In the genomic region with DNA sequence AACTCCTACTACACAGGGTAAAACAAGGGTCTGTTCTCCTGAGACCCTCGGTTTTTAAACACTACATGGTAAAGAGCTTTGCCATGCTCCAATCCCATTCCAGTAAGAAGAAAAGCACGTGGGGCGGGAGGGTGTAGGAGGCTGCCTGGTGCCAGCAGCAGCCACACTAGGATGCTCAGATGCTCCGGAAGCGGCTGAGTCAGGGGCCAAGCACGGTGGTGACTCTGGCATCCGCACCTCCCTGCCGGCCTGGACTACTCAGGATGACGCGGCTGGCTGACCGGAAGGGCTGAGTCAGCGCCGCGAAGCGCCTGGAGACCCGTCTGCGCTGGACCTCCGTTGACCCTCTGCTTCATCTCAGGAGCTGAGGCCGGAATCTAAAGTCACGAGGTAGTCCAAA, we compare ENCODE assay signal across 7 mouse cellular contexts. TPM values are rescaled to one million over a fixed set of nuclear protein-coding genes. Genes with fewer than 3 reads are reported as not detected.
DNase-seq lines count a peak whose midpoint lies in the region; ATAC-seq and TF ChIP-seq lines count a peak whose summit lies in the region.

No protein-coding gene starts in this region.

- peak overlapping the region; percentile 7; the same call in 1 of the 2 replicates for H3K4me3 ChIP-seq in cortical plate, adult 2 months (ENCODE audit: insufficient read depth, low read length)
- no peak overlapping the region; the same call in 1 of the 2 replicates for H3K4me3 ChIP-seq in intestine, embryonic 16.5 days (ENCODE audit: low read length)
- H3K4me3 ChIP-seq in limb, embryonic 15.5 days = 0 out of 2 replicates have a peak overlapping the region, but pooled peaks have one; percentile 7
- H3K4me3 ChIP-seq in midbrain, embryonic 15.5 days = peak overlapping the region; percentile 20

- TF ChIP-seq POLR2A in cortical plate, adult 2 months (IDR thresholded peaks at IDR 0.05; ENCODE audit: extremely low read depth, insufficient read depth, low read length) = no peak

- H3K9ac ChIP-seq in intestine, embryonic 16.5 days (ENCODE audit: low read depth, low read length) = peak overlapping the region; percentile 32; the same call in 1 of the 2 replicates
- no peak overlapping the region for H3K9ac ChIP-seq in limb, embryonic 15.5 days
- peak overlapping the region; percentile 12; the same call in 1 of the 2 replicates for H3K9ac ChIP-seq in midbrain, embryonic 15.5 days

- no peaks in the 10 kb centered on the region for H3K9me3 ChIP-seq in intestine, embryonic 16.5 days (ENCODE audit: control insufficient read depth, low read length)
- H3K9me3 ChIP-seq in limb, embryonic 15.5 days = no peaks in the 10 kb centered on the region
- no peaks in the 10 kb centered on the region for H3K9me3 ChIP-seq in midbrain, embryonic 15.5 days

- ATAC-seq in intestine, embryonic 16.5 days = peak; percentile 56
- no peak for ATAC-seq in limb, embryonic 15.5 days (ENCODE audit: insufficient number of reproducible peaks, low FRiP score, low TSS enrichment, low read depth)
- ATAC-seq in midbrain, embryonic 15.5 days (replicated peaks) = 0 out of 2 replicates have a peak, but pooled peaks have one; percentile 37

- peak; percentile 83 for DNase-seq in adrenal gland, postnatal 14 days
- DNase-seq in gastrocnemius, postnatal 4 days (ENCODE audit: low spot score in 2 of 2) = peak; percentile 19 to 30
- DNase-seq in urinary bladder, adult 18-20 months (ENCODE audit: low spot score in 2 of 2) = peak; percentile 24 to 30

- no peaks in the 10 kb centered on the region; the same call in 1 of the 2 replicates for H3K4me1 ChIP-seq in cortical plate, adult 2 months (ENCODE audit: control insufficient read depth, insufficient read depth, low read length)
- peaks cover 5% of the 10 kb centered on the region; the same call in 1 of the 2 replicates for H3K4me1 ChIP-seq in intestine, embryonic 16.5 days (ENCODE audit: control insufficient read depth, insufficient read depth, low read length)
- H3K4me1 ChIP-seq in limb, embryonic 15.5 days = 0 out of 2 replicates have a peak, but pooled peaks cover 2% of the 10 kb centered on the region
- peaks cover 6% of the 10 kb centered on the region; the same call in 1 of the 2 replicates for H3K4me1 ChIP-seq in midbrain, embryonic 15.5 days

- TF ChIP-seq CTCF in cortical plate, adult 2 months (IDR thresholded peaks at IDR 0.05; ENCODE audit: extremely low read depth, insufficient read depth, low read length) = no peak

- H3K27me3 ChIP-seq in intestine, embryonic 16.5 days (replicated peaks; ENCODE audit: control insufficient read depth, insufficient read depth, low read length) = no peaks in the 10 kb centered on the region
- no peaks in the 10 kb centered on the region for H3K27me3 ChIP-seq in limb, embryonic 15.5 days
- H3K27me3 ChIP-seq in midbrain, embryonic 15.5 days (replicated peaks) = no peaks in the 10 kb centered on the region

- WGBS in intestine, embryonic 16.5 days = 12% methylated on average over 20 of the region's 20 CpGs
- 16% methylated on average over 20 of the region's 20 CpGs for WGBS in limb, embryonic 15.5 days
- WGBS in midbrain, embryonic 15.5 days = 16% methylated on average over 20 of the region's 20 CpGs

- no peak overlapping the region for H3K27ac ChIP-seq in cortical plate, adult 2 months (ENCODE audit: insufficient read depth, low read length)
- H3K27ac ChIP-seq in intestine, embryonic 16.5 days (ENCODE audit: low read length) = no peak overlapping the region
- no peak overlapping the region for H3K27ac ChIP-seq in limb, embryonic 15.5 days
- no peak overlapping the region for H3K27ac ChIP-seq in midbrain, embryonic 15.5 days

- peak overlapping the region; percentile 26 for H3K4me2 ChIP-seq in intestine, embryonic 16.5 days (ENCODE audit: low read depth, low read length)
- peak overlapping the region; percentile 25; the same call in 1 of the 2 replicates for H3K4me2 ChIP-seq in limb, embryonic 15.5 days
- H3K4me2 ChIP-seq in midbrain, embryonic 15.5 days = peak overlapping the region; percentile 44

- no peaks in the 10 kb centered on the region for H3K36me3 ChIP-seq in intestine, embryonic 16.5 days (ENCODE audit: control insufficient read depth, insufficient read depth, low read length)
- no peaks in the 10 kb centered on the region for H3K36me3 ChIP-seq in limb, embryonic 15.5 days
- H3K36me3 ChIP-seq in midbrain, embryonic 15.5 days (replicated peaks) = no peaks in the 10 kb centered on the region

RNA-seq across cellular contexts. Expression of a gene that starts 15.1 kb away (rescaled TPM):
- total RNA-seq in adrenal gland, postnatal 14 days (2021) = 95.0 and 96.7 TPM in 2 replicates
- polyA plus RNA-seq in cortical plate, adult 2 months (2012; rRNA removed) = 44.7 and 45.4 TPM in 2 replicates
- 10 to 100 TPM; 88.4 to 88.6 TPM for total RNA-seq in gastrocnemius, postnatal 4 days (2021)
- 38.9 and 39.1 TPM in 2 replicates for polyA plus RNA-seq in intestine, embryonic 16.5 days (2015; fragmentation: Nextera tagmentation; extraction: Ambion mirVana)
- 35.1 and 42.8 TPM in 2 replicates for polyA plus RNA-seq in limb, embryonic 15.5 days (2015; fragmentation: Nextera tagmentation; extraction: Ambion mirVana)
- 40.3 and 43.1 TPM in 2 replicates for polyA plus RNA-seq in midbrain, embryonic 15.5 days (2015; fragmentation: Nextera tagmentation; extraction: Ambion mirVana)

RNA-seq across cellular contexts. Expression of a gene that starts 16.2 kb away (rescaled TPM):
- 37.5 and 46.1 TPM in 2 replicates for total RNA-seq in adrenal gland, postnatal 14 days (2021)
- 39.0 TPM in 2 replicates for polyA plus RNA-seq in cortical plate, adult 2 months (2012; rRNA removed)
- 10 to 100 TPM; 41.3 to 46.5 TPM for total RNA-seq in gastrocnemius, postnatal 4 days (2021)
- polyA plus RNA-seq in intestine, embryonic 16.5 days (2015; fragmentation: Nextera tagmentation; extraction: Ambion mirVana) = 88.6 and 98.5 TPM in 2 replicates
- polyA plus RNA-seq in limb, embryonic 15.5 days (2015; fragmentation: Nextera tagmentation; extraction: Ambion mirVana) = 69.8 and 71.6 TPM in 2 replicates
- 58.1 and 63.1 TPM in 2 replicates for polyA plus RNA-seq in midbrain, embryonic 15.5 days (2015; fragmentation: Nextera tagmentation; extraction: Ambion mirVana)

RNA-seq across cellular contexts. Expression of a gene that starts 42.7 kb away (rescaled TPM):
- 128 and 133 TPM in 2 replicates for total RNA-seq in adrenal gland, postnatal 14 days (2021)
- polyA plus RNA-seq in cortical plate, adult 2 months (2012; rRNA removed) = 214 and 216 TPM in 2 replicates
- 100 to 1,000 TPM; 113 to 127 TPM for total RNA-seq in gastrocnemius, postnatal 4 days (2021)
- polyA plus RNA-seq in intestine, embryonic 16.5 days (2015; fragmentation: Nextera tagmentation; extraction: Ambion mirVana) = 16.3 and 18.0 TPM in 2 replicates
- polyA plus RNA-seq in limb, embryonic 15.5 days (2015; fragmentation: Nextera tagmentation; extraction: Ambion mirVana) = 31.9 and 34.7 TPM in 2 replicates
- polyA plus RNA-seq in midbrain, embryonic 15.5 days (2015; fragmentation: Nextera tagmentation; extraction: Ambion mirVana) = 41.7 and 46.2 TPM in 2 replicates

RNA-seq across cellular contexts. Expression of a gene that starts 58.0 kb away (rescaled TPM):
- 10.9 and 15.4 TPM in 2 replicates for total RNA-seq in adrenal gland, postnatal 14 days (2021)
- 10.1 and 12.9 TPM in 2 replicates for polyA plus RNA-seq in cortical plate, adult 2 months (2012; rRNA removed)
- total RNA-seq in gastrocnemius, postnatal 4 days (2021) = 10 to 100 TPM in 1 of 2 experiments, 1 to 10 TPM in 1; 6.8 to 10.1 TPM
- polyA plus RNA-seq in intestine, embryonic 16.5 days (2015; fragmentation: Nextera tagmentation; extraction: Ambion mirVana) = 15.0 and 15.5 TPM in 2 replicates
- 17.9 and 18.6 TPM in 2 replicates for polyA plus RNA-seq in limb, embryonic 15.5 days (2015; fragmentation: Nextera tagmentation; extraction: Ambion mirVana)
- 16.2 and 16.7 TPM in 2 replicates for polyA plus RNA-seq in midbrain, embryonic 15.5 days (2015; fragmentation: Nextera tagmentation; extraction: Ambion mirVana)

Comparison
In these comparisons a context has a peak if more than half of its experiments do, and no peak if none do; other contexts are left out.
1. DNase-seq: peak in every context shown above with its lines; median percentile 83 in adrenal gland, postnatal 14 days; 27 in urinary bladder, adult 18-20 months; 24 in gastrocnemius, postnatal 4 days.